Mouse (Mus musculus) CD8-positive naive resting alpha-beta T cell, adult 57 days (primary cell): ENCODE data around the gene Hoxa4. TPM values are rescaled to one million over a fixed set of nuclear protein-coding genes. Genes with fewer than 3 reads are reported as not detected.

Source experiments
- total RNA-seq: library from RNA; stranded (reverse); gene quantifications from one replicate; pipeline ENCODE4 v1.2.4, GENCODE M21; 2023

The Hoxa4 gene
- not detected for total RNA-seq

GRCm38 (mm10) chr6:52190906-52191810, at the start of gene Hoxa4:
Hoxa4 (minus strand) TSS chr6:52191753.

GRCm38 (mm10) chr6:52240389-52241000, 48.9 kb upstream of the Hoxa4 start, which contains the start of gene Hoxa10:
Hoxa10 (minus strand) TSS chr6:52240854.

GRCm38 (mm10) chr6:52230516-52231165, 39.1 kb upstream of the Hoxa4 start, which contains the start of gene Hoxa9:
Hoxa9 (minus strand) TSS chr6:52231089.

GRCm38 (mm10) chr6:52221337-52221992, 29.9 kb upstream of the Hoxa4 start, which contains the start of gene Hoxa7:
Hoxa7 (minus strand) TSS chr6:52221854.

GRCm38 (mm10) chr6:52213119-52213986, 21.8 kb upstream of the Hoxa4 start, which contains the start of the genes Hoxa3 and Gm28308:
Hoxa3 (minus strand) TSS chr6:52213336.
Gm28308 (minus strand) TSS chr6:52213339.

GRCm38 (mm10) chr6:52208072-52208867, 16.7 kb upstream of the Hoxa4 start, which contains the start of gene Hoxa6:
Hoxa6 (minus strand) TSS chr6:52208722.

GRCm38 (mm10) chr6:52204050-52204752, 12.6 kb upstream of the Hoxa4 start, which contains the start of gene Hoxa5:
Hoxa5 (minus strand) TSS chr6:52204587.

GRCm38 (mm10) chr6:52177061-52177735, 14.4 kb downstream of the Hoxa4 start, which contains the start of gene 5730596B20Rik:
5730596B20Rik (plus strand) TSS chr6:52177498.

GRCm38 (mm10) chr6:52164626-52165440, 26.7 kb downstream of the Hoxa4 start, which contains the start of gene Hoxa2:
Hoxa2 (minus strand) TSS chr6:52164831.

GRCm38 (mm10) chr6:52158276-52159051, 33.1 kb downstream of the Hoxa4 start, which contains the start of gene Hoxa1:
Hoxa1 (minus strand) TSS chr6:52158317.

Other genes starting within 250 kb of the Hoxa4 start
- gene Skap2, start 179.2 kb downstream of the Hoxa4 start, total RNA-seq: 9.2 TPM
- not detected for gene Hoxa1, start 33.4 kb downstream of the Hoxa4 start, total RNA-seq
- gene Hoxa2, start 26.9 kb downstream of the Hoxa4 start, total RNA-seq: not detected
- gene 5730596B20Rik, start 14.3 kb downstream of the Hoxa4 start, total RNA-seq: not detected
- gene Hoxa5, start 12.8 kb upstream of the Hoxa4 start, total RNA-seq: not detected
- gene Hoxa6, start 17.0 kb upstream of the Hoxa4 start, total RNA-seq: not detected
- not detected for gene Hoxa3, start 21.6 kb upstream of the Hoxa4 start, total RNA-seq
- gene Gm28308, start 21.6 kb upstream of the Hoxa4 start, total RNA-seq: not detected
- gene Hoxa7, start 30.1 kb upstream of the Hoxa4 start, total RNA-seq: not detected
- gene Hoxa9, start 39.3 kb upstream of the Hoxa4 start, total RNA-seq: not detected
- not detected for gene Hoxa10, start 49.1 kb upstream of the Hoxa4 start, total RNA-seq
- not detected for gene Hoxa11, start 54.1 kb upstream of the Hoxa4 start, total RNA-seq
- not detected for gene Hoxa13, start 69.1 kb upstream of the Hoxa4 start, total RNA-seq
- not detected for gene Evx1, start 121.7 kb upstream of the Hoxa4 start, total RNA-seq